Mouse (Mus musculus): ENCODE measurements around the gene Hist1h2bl. TPM values are rescaled to one million over a fixed set of nuclear protein-coding genes. Genes with fewer than 3 reads are reported as not detected.
"Not testable (repeated sequence)": the region's sequence is repeated elsewhere in the genome, so short reads cannot be mapped to it uniquely, and the experiment has no call there.

Hist1h2bl gene
- total RNA-seq, 2 experiments from 2014 or later, result 280 to 409 TPM

- ATAC-seq (ENCODE audit: poor library complexity, severe bottlenecking), result no peak
Observed at GRCm38 (mm10) chr13:21722993-21723836, 7.3 kb upstream of the Hist1h2bl start.

GRCm38 (mm10) chr13:21722373-21722925, 6.5 kb upstream of the Hist1h2bl start:
- no peak for ATAC-seq (ENCODE audit: poor library complexity, severe bottlenecking)

DNA sequence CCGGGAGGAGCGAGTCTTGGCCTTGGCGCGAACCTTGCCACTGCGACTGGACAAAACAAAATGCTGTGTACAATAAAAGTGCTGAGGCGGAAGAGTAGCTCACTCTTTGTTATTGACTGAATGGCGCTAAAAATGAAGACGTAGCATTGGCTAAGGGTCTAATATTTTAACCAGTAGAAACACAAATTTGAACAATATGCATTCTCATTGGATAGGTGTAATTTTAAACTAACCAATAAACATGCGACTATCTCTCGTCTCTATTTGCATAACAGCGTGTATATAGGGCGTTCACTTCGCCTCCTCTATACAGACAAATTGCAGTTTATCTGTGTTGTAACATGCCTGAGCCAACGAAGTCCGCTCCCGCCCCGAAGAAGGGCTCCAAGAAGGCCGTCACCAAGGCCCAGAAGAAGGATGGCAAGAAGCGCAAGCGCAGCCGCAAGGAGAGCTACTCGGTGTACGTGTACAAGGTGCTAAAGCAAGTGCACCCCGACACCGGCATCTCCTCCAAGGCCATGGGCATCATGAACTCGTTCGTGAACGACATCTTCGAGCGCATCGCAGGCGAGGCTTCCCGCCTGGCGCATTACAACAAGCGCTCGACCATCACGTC, 5.9 kb upstream of the Hist1h2bl start, which contains the start of gene Hist1h2bm:
Hist1h2bm (plus strand) TSS at position 288 of the 616 bp plus-strand sequence.
- ATAC-seq (ENCODE audit: poor library complexity, severe bottlenecking), result peak; percentile 94

DNA sequence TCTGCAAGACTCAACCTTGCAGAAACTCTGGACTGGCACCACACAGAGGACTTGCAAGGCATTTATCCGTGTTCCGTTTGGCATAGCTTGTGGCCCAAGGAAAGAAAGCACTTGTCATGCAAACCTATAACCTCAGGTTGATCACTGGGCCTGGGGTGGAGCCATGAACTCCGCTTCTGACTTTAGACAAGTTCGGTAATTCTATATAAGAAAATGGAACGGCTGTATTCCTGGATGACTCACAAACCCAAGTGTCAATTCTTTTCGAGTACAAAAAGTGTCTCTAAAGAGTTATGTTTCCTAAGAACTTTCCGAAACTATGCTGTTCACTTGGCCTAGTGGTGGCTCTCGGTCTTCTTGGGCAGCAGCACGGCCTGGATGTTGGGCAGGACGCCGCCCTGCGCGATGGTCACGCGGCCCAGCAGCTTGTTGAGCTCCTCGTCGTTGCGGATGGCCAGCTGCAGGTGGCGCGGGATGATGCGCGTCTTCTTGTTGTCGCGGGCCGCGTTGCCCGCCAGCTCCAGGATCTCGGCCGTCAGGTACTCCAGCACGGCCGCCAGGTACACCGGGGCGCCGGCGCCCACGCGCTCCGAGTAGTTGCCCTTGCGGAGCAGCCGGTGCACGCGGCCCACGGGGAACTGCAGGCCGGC, 5.3 kb upstream of the Hist1h2bl start:
- ATAC-seq (ENCODE audit: poor library complexity, severe bottlenecking), result not testable (repeated sequence)

DNA sequence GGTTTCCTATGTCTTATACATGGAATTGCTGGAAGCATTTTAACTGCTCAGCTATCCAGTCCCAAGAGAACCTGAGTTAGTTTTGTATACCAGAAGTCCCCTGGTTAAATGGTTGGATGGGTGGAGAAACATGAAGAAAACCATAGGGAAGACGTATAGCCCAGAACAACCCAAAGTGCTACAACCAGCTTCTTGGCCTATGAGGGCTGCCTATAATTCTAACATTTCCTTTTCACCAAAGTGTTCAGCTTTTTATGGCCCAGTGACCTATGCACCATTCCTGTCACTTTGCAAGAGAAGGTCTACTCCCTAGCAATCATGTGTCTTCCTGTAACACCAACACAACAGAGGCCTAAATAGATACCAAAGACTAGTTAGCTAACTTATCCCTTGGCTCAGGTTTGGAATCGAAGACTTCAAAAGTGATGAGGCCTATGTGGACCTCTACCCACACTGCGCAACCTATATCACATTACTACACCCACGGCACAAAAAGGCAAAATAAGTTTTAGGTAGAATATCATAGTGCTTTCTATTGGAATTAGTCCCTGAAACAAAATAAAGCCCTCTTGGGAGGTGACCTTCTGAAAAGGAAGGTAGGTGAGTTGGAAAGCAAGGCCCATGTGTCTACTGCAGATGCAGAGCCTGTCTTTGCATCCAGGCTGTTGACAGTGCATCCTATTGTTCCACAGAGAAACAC, 2.6 kb upstream of the Hist1h2bl start:
- ATAC-seq (ENCODE audit: poor library complexity, severe bottlenecking), result no peak

DNA sequence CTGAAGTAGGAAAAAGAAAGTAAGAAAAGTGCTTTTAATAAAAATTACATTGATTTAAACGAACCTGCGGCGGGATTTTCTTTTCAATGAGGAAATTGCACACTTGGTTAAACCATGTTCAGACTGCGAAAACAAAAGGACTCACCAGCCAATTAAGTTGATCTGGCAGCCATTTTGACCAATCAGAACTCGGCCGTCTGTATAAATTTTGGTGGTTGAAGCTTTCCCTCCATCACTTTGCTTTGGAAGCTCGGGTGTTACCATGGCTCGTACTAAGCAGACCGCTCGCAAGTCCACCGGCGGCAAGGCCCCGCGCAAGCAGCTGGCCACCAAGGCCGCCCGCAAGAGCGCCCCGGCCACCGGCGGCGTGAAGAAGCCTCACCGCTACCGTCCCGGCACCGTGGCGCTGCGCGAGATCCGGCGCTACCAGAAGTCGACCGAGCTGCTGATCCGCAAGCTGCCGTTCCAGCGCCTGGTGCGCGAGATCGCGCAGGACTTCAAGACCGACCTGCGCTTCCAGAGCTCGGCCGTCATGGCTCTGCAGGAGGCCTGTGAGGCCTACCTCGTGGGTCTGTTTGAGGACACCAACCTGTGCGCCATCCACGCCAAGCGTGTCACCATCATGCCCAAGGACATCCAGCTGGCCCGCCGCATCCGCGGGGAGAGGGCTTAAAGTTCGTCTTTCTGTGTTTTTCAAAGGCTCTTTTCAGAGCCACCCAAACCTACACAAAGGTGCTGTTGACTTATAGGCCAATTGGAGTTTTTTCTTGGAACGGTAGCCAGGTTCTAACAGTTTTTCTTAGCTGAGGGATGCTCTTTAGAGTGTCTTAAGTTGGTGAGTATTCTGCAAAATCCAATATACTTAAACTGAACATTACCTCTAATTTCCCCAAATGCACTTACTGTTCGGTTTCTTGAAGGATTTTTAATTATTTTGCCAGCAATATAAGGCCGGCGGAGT, 1.7 kb upstream of the Hist1h2bl start, which contains the start of gene Hist1h3h:
Hist1h3h (plus strand) TSS at position 263 of the 961 bp plus-strand sequence.
- ATAC-seq (ENCODE audit: poor library complexity, severe bottlenecking), result peak; percentile 38

GRCm38 (mm10) chr13:21716540-21717391, 823 bp upstream of the Hist1h2bl start:
- peak; percentile 30; the same call in 1 of the 2 replicates for ATAC-seq (ENCODE audit: poor library complexity, severe bottlenecking)

DNA sequence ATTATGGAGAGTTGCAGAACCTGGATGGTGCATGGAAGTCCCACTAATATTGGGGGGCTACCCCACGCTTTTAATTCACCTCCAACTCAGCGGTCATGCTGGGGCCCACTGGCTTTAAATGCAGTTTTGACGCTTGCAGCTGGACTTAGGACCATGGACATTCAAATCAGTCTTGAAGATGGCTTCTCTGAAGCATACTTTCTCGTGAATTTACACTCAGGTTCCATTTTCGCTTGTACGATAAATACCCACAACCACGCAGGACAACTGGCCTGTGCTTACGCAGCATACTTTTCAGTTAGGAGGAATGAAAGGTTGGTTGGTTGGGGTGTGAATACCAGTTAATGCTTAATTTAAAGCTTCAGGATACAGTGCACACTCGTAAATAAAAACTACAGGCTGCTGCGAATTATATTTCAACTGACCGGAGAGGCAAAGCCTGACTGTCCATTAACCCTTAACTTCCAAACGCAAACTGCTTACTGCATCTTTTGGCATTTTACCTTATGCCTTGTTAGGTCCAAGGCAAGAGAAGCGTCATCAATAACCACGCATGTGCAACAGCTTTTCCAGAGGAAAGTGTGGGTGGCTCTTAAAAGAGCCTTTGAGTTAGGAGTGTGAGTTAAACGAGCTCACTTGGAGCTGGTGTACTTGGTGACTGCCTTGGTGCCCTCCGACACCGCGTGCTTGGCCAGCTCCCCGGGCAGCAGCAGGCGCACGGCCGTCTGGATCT, 646 bp downstream of the Hist1h2bl start:
- ATAC-seq (ENCODE audit: poor library complexity, severe bottlenecking), result 0 out of 2 replicates have a peak, but pooled peaks have one; percentile 6

DNA sequence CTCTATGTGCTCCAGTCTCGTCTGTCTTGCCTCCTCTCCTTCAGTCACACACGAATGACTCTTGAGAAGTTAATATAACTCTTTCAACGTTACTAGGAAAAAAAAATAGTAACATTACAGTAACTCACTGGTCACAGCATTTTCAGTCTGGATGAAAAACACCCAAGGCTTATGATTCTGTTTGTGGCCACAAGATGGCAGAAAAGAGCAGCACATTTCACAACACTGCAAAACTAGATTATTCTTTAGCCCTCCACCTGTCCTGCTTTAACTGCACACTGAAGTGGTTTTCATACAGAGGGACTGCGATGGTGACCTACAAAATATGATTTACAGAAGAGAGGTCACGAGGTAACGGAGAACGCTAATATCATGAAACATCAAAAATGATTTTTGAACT, 1.2 kb downstream of the Hist1h2bl start:
- ATAC-seq (ENCODE audit: poor library complexity, severe bottlenecking), result peak; percentile 34

DNA sequence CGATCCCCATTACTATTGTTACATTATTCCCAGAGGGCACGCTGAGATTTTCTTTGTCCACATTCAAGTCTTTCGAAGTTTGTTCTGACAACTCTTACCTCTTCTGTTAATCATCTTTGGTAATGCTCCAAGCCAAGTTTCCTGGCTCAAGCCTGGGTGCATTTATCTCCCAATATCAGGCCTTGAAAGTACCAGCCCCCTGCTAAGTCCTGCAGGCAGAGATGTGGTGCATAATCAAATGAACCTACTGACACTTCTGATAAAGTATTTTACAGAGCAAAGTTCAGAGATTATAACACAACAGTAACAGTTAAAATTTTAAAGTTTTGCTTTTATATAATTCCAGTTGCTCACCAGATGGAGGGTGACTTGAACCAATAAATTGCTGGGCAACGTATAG, 4.2 kb downstream of the Hist1h2bl start:
- ATAC-seq (ENCODE audit: poor library complexity, severe bottlenecking), result no peak

DNA sequence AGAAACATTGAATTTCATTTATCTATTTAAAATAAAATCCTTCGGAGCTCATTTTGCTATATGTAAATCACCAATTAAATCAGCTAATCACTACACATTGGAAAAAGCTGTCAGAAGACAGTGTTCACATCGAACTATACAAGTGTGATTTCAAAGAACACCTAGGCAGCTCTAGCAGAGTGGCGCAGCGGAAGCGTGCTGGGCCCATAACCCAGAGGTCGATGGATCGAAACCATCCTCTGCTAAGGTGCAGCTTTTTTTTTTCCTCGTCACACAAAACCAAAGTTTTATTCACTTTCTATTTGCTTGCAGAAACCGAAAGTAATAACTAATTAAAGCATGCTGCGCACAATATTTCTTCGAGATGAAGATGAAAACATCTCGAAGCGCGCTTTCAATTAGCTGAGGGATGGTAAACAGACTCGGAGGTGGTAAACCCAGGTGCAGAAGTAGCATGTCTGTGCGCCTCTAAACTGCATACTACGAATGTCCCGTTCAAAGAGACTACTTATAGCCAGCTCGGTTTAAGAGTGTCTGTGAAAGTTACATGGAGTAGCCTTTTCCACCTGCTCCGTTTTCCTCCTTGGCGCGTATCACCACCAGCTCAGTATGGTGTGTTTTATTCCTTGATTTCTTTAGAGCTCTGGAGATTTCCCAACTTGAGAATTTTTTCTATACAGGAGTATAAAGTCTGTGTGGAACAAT, 5.0 kb downstream of the Hist1h2bl start:
- ATAC-seq (ENCODE audit: poor library complexity, severe bottlenecking), result peak; percentile 42

GRCm38 (mm10) chr13:21710031-21710711, 5.8 kb downstream of the Hist1h2bl start:
- peak; percentile 91 for ATAC-seq (ENCODE audit: poor library complexity, severe bottlenecking)

DNA sequence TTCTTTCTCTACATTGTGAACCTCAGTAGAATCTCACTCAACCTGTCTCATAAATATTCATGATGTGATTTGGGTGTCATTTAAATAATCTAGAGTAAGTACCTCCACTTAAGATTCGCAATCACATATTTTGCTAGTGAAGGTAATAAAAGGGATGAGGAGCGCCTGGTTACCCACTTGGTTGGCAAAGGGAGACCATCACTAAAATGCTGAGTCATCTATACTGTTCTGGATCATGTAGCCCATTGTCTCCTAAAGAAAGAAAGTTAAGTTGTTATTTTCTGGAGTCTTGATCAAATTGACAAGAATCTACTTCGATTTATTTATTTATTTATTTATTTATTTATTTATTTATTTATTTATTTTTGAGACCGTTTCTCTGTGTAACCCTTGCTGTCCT, 9.3 kb downstream of the Hist1h2bl start:
- no peak for ATAC-seq (ENCODE audit: poor library complexity, severe bottlenecking)

GRCm38 (mm10) chr13:21697811-21698210, 18.1 kb downstream of the Hist1h2bl start, which contains the start of gene Olfr1359:
TSS of gene Olfr1359 (plus strand) at chr13:21698111.
- no peak for ATAC-seq (ENCODE audit: poor library complexity, severe bottlenecking)

- no peak for ATAC-seq (ENCODE audit: poor library complexity, severe bottlenecking)
Observed at GRCm38 (mm10) chr13:21677305-21677704, 38.6 kb downstream of the Hist1h2bl start, which contains the start of gene Olfr1360. TSS of gene Olfr1360 (minus strand) at chr13:21677405.

Data from megakaryocyte, adult 5-6 weeks (primary cell).